Mouse (Mus musculus) megakaryocyte, embryonic 14.5 days (primary cell): Measurements from ENCODE around the gene Ncor1.

ENCODE experiments used
- FLI1 ChIP-seq: IDR thresholded peaks from 2 replicates; pipeline ENCODE4 v1.6.1; 2012; ENCODE audit warnings: low read length, inconsistent platforms, mixed read lengths
- GATA1 ChIP-seq: IDR thresholded peaks from 3 replicates; pipeline ENCODE4 v1.6.1; 2012; ENCODE audit warnings: mixed read lengths, low read length, inconsistent platforms, borderline replicate concordance

DNA sequence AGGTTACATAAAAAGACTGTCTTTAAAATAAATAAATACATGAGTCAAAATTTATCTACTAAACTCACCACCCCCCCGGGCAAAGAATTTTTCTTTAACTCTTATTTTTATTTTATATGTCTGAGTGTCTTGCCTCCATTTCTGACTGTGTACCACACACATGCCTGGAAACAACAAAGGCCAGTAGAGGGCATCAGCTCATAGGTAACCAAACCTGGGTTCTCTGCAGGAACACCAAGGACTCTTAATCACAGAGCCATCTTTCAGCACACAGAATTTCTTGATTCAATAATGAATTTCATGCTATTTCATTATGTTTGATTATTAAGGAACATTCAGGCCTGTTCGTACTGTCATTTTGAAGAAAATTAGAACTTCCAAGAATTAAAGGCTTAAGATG, 61.9 kb downstream of the Ncor1 start:
- no peak for TF ChIP-seq GATA1
- no peak for TF ChIP-seq FLI1
